Mouse (Mus musculus): ENCODE results near the gene Qpctl. TPM values are rescaled to one million over a fixed set of nuclear protein-coding genes. Genes with fewer than 3 reads are reported as not detected.

Qpctl gene
- total and polyA plus RNA-seq, 3 experiments: 3.1 to 6.5 TPM; not detected in 1

DNA sequence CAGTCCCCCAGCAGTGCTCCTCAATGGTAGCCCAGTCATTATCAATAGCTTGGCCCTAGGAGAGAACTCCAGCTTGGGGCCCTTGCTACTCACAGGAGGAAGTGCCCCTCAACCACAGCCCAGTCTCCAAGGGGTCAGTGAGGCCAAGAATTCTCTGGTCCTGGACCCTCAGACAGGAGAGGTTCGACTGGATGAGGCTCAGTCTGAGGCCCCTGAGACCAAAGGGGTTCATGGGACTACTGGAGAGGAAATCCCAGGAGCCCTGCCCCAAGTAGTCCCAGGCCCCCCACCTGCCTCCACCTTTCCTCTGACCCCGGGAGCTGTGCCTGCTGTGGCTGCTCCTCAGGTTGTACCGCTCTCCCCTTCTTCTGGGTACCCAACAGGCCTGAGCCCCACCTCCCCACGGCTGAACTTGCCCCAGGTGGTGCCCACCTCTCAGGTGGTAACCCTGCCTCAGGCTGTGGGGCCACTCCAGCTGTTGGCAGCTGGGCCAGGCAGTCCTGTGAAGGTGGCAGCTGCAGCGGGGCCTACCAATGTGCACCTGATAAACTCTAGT lies 52.6 kb downstream of the Qpctl start (continued):
- TF ChIP-seq ETS1 (IDR thresholded peaks at IDR 0.05; ENCODE audit: low read depth, low read length): no peak

DNA sequence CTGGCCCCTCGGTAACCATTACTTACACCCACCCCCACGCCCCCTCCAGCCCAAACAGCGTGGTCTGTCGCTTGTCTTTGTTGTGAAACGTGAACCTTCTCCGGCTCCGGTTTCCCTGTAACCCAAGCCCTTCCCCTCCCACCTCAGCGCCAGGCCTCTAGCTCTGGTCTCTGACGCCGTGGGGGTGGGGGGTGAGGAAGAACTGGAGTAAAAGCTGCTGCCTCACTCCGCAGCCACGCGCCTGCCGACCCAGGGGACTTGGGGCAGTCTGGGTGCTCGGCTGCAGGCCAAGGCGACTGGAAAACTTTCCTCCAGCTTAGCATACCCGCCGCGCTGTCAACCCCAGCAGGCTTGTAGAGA lies 53.4 kb downstream of the Qpctl start:
- no peaks in the 10 kb centered on the region for H3K27me3 ChIP-seq (ENCODE audit: control insufficient read depth in 1 of 2, insufficient read depth in 2 of 2, low read length in 2 of 2)

DNA sequence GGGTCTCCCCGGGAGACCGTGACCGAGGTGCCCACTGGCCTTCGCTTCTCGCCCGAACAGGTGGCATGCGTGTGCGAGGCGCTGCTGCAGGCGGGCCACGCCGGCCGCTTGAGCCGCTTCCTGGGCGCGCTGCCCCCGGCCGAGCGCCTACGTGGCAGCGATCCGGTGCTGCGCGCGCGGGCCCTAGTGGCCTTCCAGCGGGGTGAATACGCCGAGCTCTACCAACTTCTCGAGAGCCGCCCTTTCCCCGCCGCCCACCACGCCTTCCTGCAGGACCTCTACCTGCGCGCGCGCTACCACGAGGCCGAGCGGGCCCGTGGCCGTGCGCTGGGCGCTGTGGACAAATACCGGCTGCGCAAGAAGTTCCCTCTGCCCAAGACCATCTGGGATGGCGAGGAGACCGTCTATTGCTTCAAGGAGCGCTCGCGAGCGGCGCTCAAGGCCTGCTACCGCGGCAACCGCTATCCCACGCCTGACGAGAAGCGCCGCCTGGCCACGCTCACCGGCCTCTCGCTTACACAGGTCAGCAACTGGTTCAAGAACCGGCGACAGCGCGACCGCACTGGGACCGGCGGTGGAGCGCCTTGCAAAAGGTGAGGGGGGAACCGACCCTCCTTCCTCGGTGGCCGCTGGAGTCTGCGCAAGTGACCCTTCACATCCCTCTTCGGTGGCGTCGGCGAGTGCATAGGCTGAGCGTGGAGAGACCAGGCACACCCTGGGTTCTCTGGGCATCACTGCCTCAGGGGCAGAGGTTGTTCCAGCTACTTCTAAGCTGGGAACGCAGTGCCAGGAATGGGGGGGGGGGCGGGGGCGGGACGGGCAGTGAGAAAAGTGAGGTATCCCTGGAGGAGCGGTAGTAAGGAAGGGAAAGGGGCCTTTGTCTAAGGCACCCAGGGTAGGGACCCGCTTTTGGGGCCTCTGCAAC lies 54.0 kb downstream of the Qpctl start:
- peak overlapping the region; percentile 94 for H3K9ac ChIP-seq (ENCODE audit: control insufficient read depth, low read depth, low read length, poor library complexity, severe bottlenecking)
- H3K79me2 ChIP-seq (ENCODE audit: control insufficient read depth, insufficient read depth, low read length, poor library complexity): peaks cover 8% of the 10 kb centered on the region; the same call in 1 of the 2 replicates
- H3K4me3 ChIP-seq (ENCODE audit: control insufficient read depth in 1 of 2, insufficient read depth in 1 of 2, low read depth in 2 of 2, low read length in 2 of 2): peak overlapping the region; percentile 56 to 72
- H3K4me1 ChIP-seq (ENCODE audit: control insufficient read depth in 1 of 2, insufficient read depth in 2 of 2, low read length in 2 of 2): peaks cover 0 to 9% of the 10 kb centered on the region in 2 experiments; a peak in 3 of 4 replicates
- TF ChIP-seq TCF12 (IDR thresholded peaks at IDR 0.05; ENCODE audit: low read depth, low read length) (0 out of 2 replicates have a peak, but pooled peaks have one; percentile 2), NELFE (IDR thresholded peaks at IDR 0.05; ENCODE audit: low read depth, low read length) (peak; percentile 40; the same call in 1 of the 2 replicates), MXI1 (IDR thresholded peaks at IDR 0.05; ENCODE audit: low read depth, low read length) (peak; percentile 47), NRF1 (IDR thresholded peaks at IDR 0.05; ENCODE audit: insufficient read depth, low read depth, low read length, poor library complexity, severe bottlenecking) (peak; percentile 59; the same call in 1 of the 2 replicates), GATA1 (IDR thresholded peaks at IDR 0.05; ENCODE audit: low read depth, low read length) (no peak), POLR2A (IDR thresholded peaks at IDR 0.05; ENCODE audit: control insufficient read depth in 1 of 2, insufficient read depth in 1 of 2, low read depth in 1 of 2, low read length in 2 of 2, poor library complexity in 1 of 2) (peak in 1 of 2 experiments; percentile 51; a peak in 1 of 4 replicates)
- no peaks in the 10 kb centered on the region for H3K9me3 ChIP-seq (replicated peaks; ENCODE audit: insufficient read depth, low read length)
- peak overlapping the region; percentile 57 for H3K27ac ChIP-seq (ENCODE audit: control insufficient read depth, low read depth, low read length)
- no peaks in the 10 kb centered on the region for H3K27me3 ChIP-seq (ENCODE audit: control insufficient read depth in 1 of 2, insufficient read depth in 2 of 2, low read length in 2 of 2)
- no peaks in the 10 kb centered on the region for H3K36me3 ChIP-seq (ENCODE audit: control insufficient read depth in 1 of 2, insufficient read depth in 2 of 2, low read length in 2 of 2)
- peak; percentile 69 for DNase-seq (ENCODE audit: low read depth, low spot score)

More for the DNA sequence above, 53.4 kb downstream of the Qpctl start:
- Histone ChIP-seq H3K79me2 (ENCODE audit: control insufficient read depth, insufficient read depth, low read length, poor library complexity) (peaks cover 8% of the 10 kb centered on the region; the same call in 1 of the 2 replicates), H3K36me3 (ENCODE audit: control insufficient read depth in 1 of 2, insufficient read depth in 2 of 2, low read length in 2 of 2) (no peaks in the 10 kb centered on the region), H3K4me1 (ENCODE audit: control insufficient read depth in 1 of 2, insufficient read depth in 2 of 2, low read length in 2 of 2) (peaks cover 0 to 9% of the 10 kb centered on the region in 2 experiments; a peak in 3 of 4 replicates), H3K27ac (ENCODE audit: control insufficient read depth, low read depth, low read length) (no peak overlapping the region), H3K9me3 (replicated peaks; ENCODE audit: insufficient read depth, low read length) (no peaks in the 10 kb centered on the region), H3K4me3 (ENCODE audit: control insufficient read depth in 1 of 2, insufficient read depth in 1 of 2, low read depth in 2 of 2, low read length in 2 of 2) (peak overlapping the region; percentile 56 to 72), H3K9ac (ENCODE audit: control insufficient read depth, low read depth, low read length, poor library complexity, severe bottlenecking) (peak overlapping the region; percentile 94)
- peak; percentile 73 for DNase-seq (ENCODE audit: low read depth, low spot score)
- TF ChIP-seq SIN3A (IDR thresholded peaks at IDR 0.05; ENCODE audit: low read length) (peak; percentile 72), ZKSCAN1 (IDR thresholded peaks at IDR 0.05; ENCODE audit: low read depth, low read length) (no peak)

DNA sequence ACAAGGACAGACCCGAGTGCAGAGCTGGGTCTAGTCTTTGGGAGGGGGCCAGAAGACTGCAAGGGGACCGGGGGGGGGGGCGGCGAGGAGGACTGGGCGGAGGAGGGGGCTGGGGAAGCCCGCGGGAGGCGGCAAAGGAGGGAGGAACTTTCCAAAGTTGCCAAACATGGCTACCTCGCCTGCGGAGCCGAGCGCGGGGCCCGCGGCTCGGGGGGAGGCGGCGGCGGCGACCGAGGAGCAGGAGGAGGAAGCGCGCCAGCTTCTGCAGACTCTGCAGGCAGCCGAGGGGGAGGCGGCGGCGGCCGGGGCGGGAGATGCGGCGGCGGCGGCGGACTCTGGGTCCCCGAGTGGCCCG lies 54.6 kb downstream of the Qpctl start, which contains the start of gene Six5:
Six5 (plus strand) TSS at position 124 of the 355 bp plus-strand sequence.
- Histone ChIP-seq H3K9me3 (replicated peaks; ENCODE audit: insufficient read depth, low read length) (no peaks in the 10 kb centered on the region), H3K36me3 (ENCODE audit: control insufficient read depth in 1 of 2, insufficient read depth in 2 of 2, low read length in 2 of 2) (no peaks in the 10 kb centered on the region), H3K4me3 (ENCODE audit: control insufficient read depth in 1 of 2, insufficient read depth in 1 of 2, low read depth in 2 of 2, low read length in 2 of 2) (peak within 1 kb of the TSS; percentile 58 to 72), H3K27me3 (ENCODE audit: control insufficient read depth in 1 of 2, insufficient read depth in 2 of 2, low read length in 2 of 2) (no peaks in the 10 kb centered on the region), H3K79me2 (ENCODE audit: control insufficient read depth, insufficient read depth, low read length, poor library complexity) (peaks cover 8% of the 10 kb centered on the region; the same call in 1 of the 2 replicates), H3K4me1 (ENCODE audit: control insufficient read depth in 1 of 2, insufficient read depth in 2 of 2, low read length in 2 of 2) (peaks cover 0 to 9% of the 10 kb centered on the region in 2 experiments; a peak in 3 of 4 replicates), H3K9ac (ENCODE audit: control insufficient read depth, low read depth, low read length, poor library complexity, severe bottlenecking) (peak within 1 kb of the TSS; percentile 94), H3K27ac (ENCODE audit: control insufficient read depth, low read depth, low read length) (peak within 1 kb of the TSS; percentile 86)
- DNase-seq (ENCODE audit: low read depth, low spot score): peak; percentile 69
- TF ChIP-seq CHD1 (IDR thresholded peaks at IDR 0.05; ENCODE audit: low read depth, low read length) (0 out of 2 replicates have a peak, but pooled peaks have one; percentile 72), POLR2A (IDR thresholded peaks at IDR 0.05; ENCODE audit: control insufficient read depth in 1 of 2, insufficient read depth in 1 of 2, low read depth in 1 of 2, low read length in 2 of 2, poor library complexity in 1 of 2) (no peak), SMC3 (IDR thresholded peaks at IDR 0.05; ENCODE audit: low read depth, low read length) (no peak), ZC3H11A (IDR thresholded peaks at IDR 0.05; ENCODE audit: low read depth, low read length) (no peak), MAX (IDR thresholded peaks at IDR 0.05; ENCODE audit: low read length) (peak; percentile 6; the same call in 1 of the 2 replicates), NELFE (IDR thresholded peaks at IDR 0.05; ENCODE audit: low read depth, low read length) (no peak), BHLHE40 (IDR thresholded peaks at IDR 0.05; ENCODE audit: borderline replicate concordance, low read depth, low read length) (no peak), RCOR1 (IDR thresholded peaks at IDR 0.05; ENCODE audit: low read depth, low read length) (no peak), TCF12 (IDR thresholded peaks at IDR 0.05; ENCODE audit: low read depth, low read length) (peak; percentile 5; the same call in 1 of the 2 replicates), CTCF (IDR thresholded peaks at IDR 0.05 in 2 of 3, conservative IDR thresholded peaks at IDR 0.05 in 1 of 3; ENCODE audit: control insufficient read depth in 1 of 3, insufficient read depth in 1 of 3, low read depth in 2 of 3, low read length in 3 of 3, poor library complexity in 1 of 3, severe bottlenecking in 1 of 3) (no peak)
